Mouse (Mus musculus): ENCODE data around the gene Adamts18. TPM values are rescaled to one million over a fixed set of nuclear protein-coding genes. Genes with fewer than 3 reads are reported as not detected.

Gene Adamts18
- polyA plus RNA-seq, 1 experiment from 2014 or later: 3.6 TPM

DNA sequence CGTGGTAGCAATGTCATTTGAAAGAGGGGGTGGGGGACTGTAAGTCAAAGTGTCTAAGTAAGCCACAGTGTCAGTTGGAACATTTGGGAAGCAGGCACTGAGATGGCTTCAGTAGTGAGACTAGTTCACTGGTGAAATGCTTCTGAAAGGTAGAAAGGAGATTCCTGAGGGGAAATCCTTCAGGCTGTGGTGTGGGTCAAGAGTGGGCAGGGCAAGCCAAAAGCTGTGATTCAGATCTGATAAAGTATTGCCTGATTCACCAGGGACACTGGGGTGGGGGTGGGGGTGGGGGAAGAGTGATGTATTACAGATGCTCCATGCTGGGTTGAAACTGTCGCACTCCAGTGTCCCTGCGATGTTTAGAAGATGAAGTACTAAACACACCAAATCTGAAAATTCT, 173.9 kb downstream of the Adamts18 start:
- Histone ChIP-seq H3K36me3 (ENCODE audit: control insufficient read depth, insufficient read depth, low read length) (no peaks in the 10 kb centered on the region), H3K27ac (replicated peaks; ENCODE audit: low read depth, low read length) (no peak overlapping the region), H3K4me1 (ENCODE audit: control insufficient read depth, insufficient read depth, low read length) (no peaks in the 10 kb centered on the region), H3K9ac (ENCODE audit: low read length) (no peak overlapping the region), H3K9me3 (ENCODE audit: control insufficient read depth, low read length) (no peaks in the 10 kb centered on the region), H3K4me3 (ENCODE audit: low read depth, low read length) (no peak overlapping the region), H3K4me2 (ENCODE audit: low read depth, severe bottlenecking) (no peak overlapping the region), H3K27me3 (ENCODE audit: control insufficient read depth, insufficient read depth, low read length) (no peaks in the 10 kb centered on the region)
- no peak for ATAC-seq (ENCODE audit: insufficient number of reproducible peaks, low FRiP score, low TSS enrichment, low read depth)
- 83% methylated on average over 3 of the region's 3 CpGs for WGBS
- DNase-seq (ENCODE audit: low spot score): no peak

- H3K9me3 ChIP-seq (ENCODE audit: control insufficient read depth, low read length): no peaks in the 10 kb centered on the region
- no peaks in the 10 kb centered on the region for H3K36me3 ChIP-seq (ENCODE audit: control insufficient read depth, insufficient read depth, low read length)
- H3K27ac ChIP-seq (replicated peaks; ENCODE audit: low read depth, low read length): no peak overlapping the region
- no peaks in the 10 kb centered on the region for H3K27me3 ChIP-seq (ENCODE audit: control insufficient read depth, insufficient read depth, low read length)
- no peaks in the 10 kb centered on the region for H3K4me1 ChIP-seq (ENCODE audit: control insufficient read depth, insufficient read depth, low read length)
- H3K4me3 ChIP-seq (ENCODE audit: low read depth, low read length): no peak overlapping the region
- H3K4me2 ChIP-seq (ENCODE audit: low read depth, severe bottlenecking): no peak overlapping the region
- no peak for DNase-seq (ENCODE audit: low spot score)
- H3K9ac ChIP-seq (ENCODE audit: low read length): no peak overlapping the region
- ATAC-seq (ENCODE audit: insufficient number of reproducible peaks, low FRiP score, low TSS enrichment, low read depth): no peak
- 57% methylated on average over 3 of the region's 3 CpGs for WGBS
These were observed 175.2 kb downstream of the Adamts18 start for GRCm38 (mm10) chr8:113673300-113673699.

- Histone ChIP-seq H3K4me3 (ENCODE audit: low read depth, low read length) (no peak overlapping the region), H3K9me3 (ENCODE audit: control insufficient read depth, low read length) (no peaks in the 10 kb centered on the region), H3K4me2 (ENCODE audit: low read depth, severe bottlenecking) (no peak overlapping the region), H3K27me3 (ENCODE audit: control insufficient read depth, insufficient read depth, low read length) (no peaks in the 10 kb centered on the region), H3K36me3 (ENCODE audit: control insufficient read depth, insufficient read depth, low read length) (no peaks in the 10 kb centered on the region), H3K9ac (ENCODE audit: low read length) (no peak overlapping the region), H3K4me1 (ENCODE audit: control insufficient read depth, insufficient read depth, low read length) (no peaks in the 10 kb centered on the region), H3K27ac (replicated peaks; ENCODE audit: low read depth, low read length) (no peak overlapping the region)
- no peak for DNase-seq (ENCODE audit: low spot score)
- WGBS: 49% methylated on average over 11 of the region's 11 CpGs
- ATAC-seq (ENCODE audit: insufficient number of reproducible peaks, low FRiP score, low TSS enrichment, low read depth): no peak
These were observed 175.8 kb downstream of the Adamts18 start for GRCm38 (mm10) chr8:113672599-113673255.

DNA sequence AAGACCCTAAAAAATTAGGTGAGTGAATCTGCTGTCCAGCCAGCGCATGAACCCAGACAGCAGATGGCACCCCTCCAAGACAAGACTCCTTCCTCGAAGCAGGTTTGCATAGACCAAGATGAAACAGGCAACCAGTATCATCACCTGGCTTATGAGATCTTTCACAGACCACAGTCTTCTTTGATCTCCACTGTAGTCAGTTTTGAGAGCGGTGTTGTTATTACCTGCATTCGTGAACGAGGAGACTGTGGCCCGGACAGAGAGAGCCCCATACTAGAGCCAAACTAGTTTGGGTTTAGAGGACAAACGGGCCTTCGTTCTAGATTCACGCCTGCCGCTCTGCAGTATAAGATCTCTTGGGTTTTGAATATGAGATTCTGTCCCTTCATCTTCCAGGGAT, 178.6 kb downstream of the Adamts18 start:
- H3K27me3 ChIP-seq (ENCODE audit: control insufficient read depth, insufficient read depth, low read length): no peaks in the 10 kb centered on the region
- DNase-seq (ENCODE audit: low spot score) (no peak), ATAC-seq (ENCODE audit: insufficient number of reproducible peaks, low FRiP score, low TSS enrichment, low read depth) (no peak)
- no peak overlapping the region for H3K4me2 ChIP-seq (ENCODE audit: low read depth, severe bottlenecking)
- no peaks in the 10 kb centered on the region for H3K36me3 ChIP-seq (ENCODE audit: control insufficient read depth, insufficient read depth, low read length)
- H3K27ac ChIP-seq (replicated peaks; ENCODE audit: low read depth, low read length): no peak overlapping the region
- H3K4me3 ChIP-seq (ENCODE audit: low read depth, low read length): no peak overlapping the region
- H3K4me1 ChIP-seq (ENCODE audit: control insufficient read depth, insufficient read depth, low read length): peaks cover 2% of the 10 kb centered on the region; the same call in 1 of the 2 replicates
- no peak overlapping the region for H3K9ac ChIP-seq (ENCODE audit: low read length)
- no peaks in the 10 kb centered on the region for H3K9me3 ChIP-seq (ENCODE audit: control insufficient read depth, low read length)
- WGBS: 66% methylated on average over 10 of the region's 10 CpGs

DNA sequence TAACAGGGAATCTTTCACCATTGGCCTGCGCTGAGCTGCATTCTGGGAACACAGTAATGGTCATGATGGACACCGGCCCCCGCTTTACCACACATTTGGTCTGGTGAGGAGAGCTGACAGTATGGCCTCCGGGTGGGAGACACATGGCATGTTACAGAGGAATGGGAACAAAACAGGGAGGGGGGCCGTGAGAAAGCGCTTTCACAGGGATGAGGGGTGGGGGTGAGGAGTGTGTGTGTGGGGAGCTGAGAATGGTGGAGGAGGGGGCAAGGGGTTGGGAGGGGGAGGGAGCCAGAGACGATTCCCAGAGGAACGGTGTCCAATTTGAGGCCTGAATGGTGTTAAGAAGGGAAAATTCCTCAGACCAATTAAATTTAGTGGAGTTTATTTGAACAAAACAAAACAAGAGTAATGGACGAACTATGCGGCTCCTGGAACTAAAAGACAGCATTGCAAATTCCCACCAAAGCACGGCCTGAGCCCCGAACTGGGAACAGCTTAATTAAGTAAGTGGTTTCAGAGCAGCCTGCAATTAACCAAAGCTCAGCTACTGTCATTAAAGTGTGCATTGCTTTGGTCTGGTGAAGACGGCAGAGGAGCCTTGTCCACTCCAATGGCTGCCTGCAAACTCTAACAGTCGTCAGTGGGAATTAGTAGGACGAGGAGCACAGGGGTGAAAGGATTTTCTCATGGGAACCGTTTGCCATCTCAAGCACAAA, 181.7 kb downstream of the Adamts18 start:
- H3K4me2 ChIP-seq (ENCODE audit: low read depth, severe bottlenecking): no peak overlapping the region
- ATAC-seq (ENCODE audit: insufficient number of reproducible peaks, low FRiP score, low TSS enrichment, low read depth) (no peak), DNase-seq (ENCODE audit: low spot score) (no peak)
- H3K9me3 ChIP-seq (ENCODE audit: control insufficient read depth, low read length): no peaks in the 10 kb centered on the region
- no peak overlapping the region for H3K4me3 ChIP-seq (ENCODE audit: low read depth, low read length)
- no peaks in the 10 kb centered on the region for H3K36me3 ChIP-seq (ENCODE audit: control insufficient read depth, insufficient read depth, low read length)
- peaks cover 2% of the 10 kb centered on the region; the same call in 1 of the 2 replicates for H3K4me1 ChIP-seq (ENCODE audit: control insufficient read depth, insufficient read depth, low read length)
- no peak overlapping the region for H3K9ac ChIP-seq (ENCODE audit: low read length)
- no peaks in the 10 kb centered on the region for H3K27me3 ChIP-seq (ENCODE audit: control insufficient read depth, insufficient read depth, low read length)
- WGBS: 39% methylated on average over 16 of the region's 16 CpGs
- no peak overlapping the region for H3K27ac ChIP-seq (replicated peaks; ENCODE audit: low read depth, low read length)

DNA sequence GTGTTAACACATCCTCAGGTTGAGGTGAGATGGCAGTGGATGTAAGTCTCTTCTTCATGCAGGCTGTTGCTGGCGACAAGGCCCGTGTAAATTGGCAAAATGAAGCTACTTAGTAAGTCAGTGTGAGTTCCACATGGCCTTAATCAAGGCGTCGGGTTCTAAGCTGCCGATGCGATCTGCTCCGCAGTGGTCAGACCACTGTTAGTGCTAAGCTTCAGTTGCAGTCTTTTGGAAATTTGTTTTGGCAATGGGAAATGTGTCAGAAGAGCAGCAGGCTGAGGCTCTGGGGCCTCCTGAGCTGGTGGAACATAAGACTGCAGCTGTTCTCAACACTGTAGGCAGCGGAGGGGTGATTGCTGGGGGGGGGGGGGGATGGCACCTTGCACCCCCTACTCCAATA, 182.6 kb downstream of the Adamts18 start:
- no peaks in the 10 kb centered on the region for H3K9me3 ChIP-seq (ENCODE audit: control insufficient read depth, low read length)
- no peaks in the 10 kb centered on the region for H3K27me3 ChIP-seq (ENCODE audit: control insufficient read depth, insufficient read depth, low read length)
- no peak overlapping the region for H3K9ac ChIP-seq (ENCODE audit: low read length)
- H3K4me2 ChIP-seq (ENCODE audit: low read depth, severe bottlenecking): no peak overlapping the region
- no peaks in the 10 kb centered on the region for H3K36me3 ChIP-seq (ENCODE audit: control insufficient read depth, insufficient read depth, low read length)
- DNase-seq (ENCODE audit: low spot score) (no peak), ATAC-seq (ENCODE audit: insufficient number of reproducible peaks, low FRiP score, low TSS enrichment, low read depth) (no peak)
- WGBS: 38% methylated on average over 8 of the region's 8 CpGs
- no peak overlapping the region for H3K27ac ChIP-seq (replicated peaks; ENCODE audit: low read depth, low read length)
- no peak overlapping the region for H3K4me3 ChIP-seq (ENCODE audit: low read depth, low read length)
- H3K4me1 ChIP-seq (ENCODE audit: control insufficient read depth, insufficient read depth, low read length): peaks cover 2% of the 10 kb centered on the region; the same call in 1 of the 2 replicates

GRCm38 (mm10) chr8:113665036-113665435, 183.5 kb downstream of the Adamts18 start:
- Histone ChIP-seq H3K36me3 (ENCODE audit: control insufficient read depth, insufficient read depth, low read length) (no peaks in the 10 kb centered on the region), H3K4me1 (ENCODE audit: control insufficient read depth, insufficient read depth, low read length) (peaks cover 2% of the 10 kb centered on the region; the same call in 1 of the 2 replicates), H3K4me2 (ENCODE audit: low read depth, severe bottlenecking) (no peak overlapping the region), H3K9me3 (ENCODE audit: control insufficient read depth, low read length) (no peaks in the 10 kb centered on the region), H3K27me3 (ENCODE audit: control insufficient read depth, insufficient read depth, low read length) (no peaks in the 10 kb centered on the region), H3K9ac (ENCODE audit: low read length) (no peak overlapping the region), H3K4me3 (ENCODE audit: low read depth, low read length) (no peak overlapping the region), H3K27ac (replicated peaks; ENCODE audit: low read depth, low read length) (no peak overlapping the region)
- DNase-seq (ENCODE audit: low spot score): no peak
- 61% methylated on average over 4 of the region's 4 CpGs for WGBS
- no peak for ATAC-seq (ENCODE audit: insufficient number of reproducible peaks, low FRiP score, low TSS enrichment, low read depth)

GRCm38 (mm10) chr8:113664544-113664943, 184.0 kb downstream of the Adamts18 start:
- no peak overlapping the region for H3K27ac ChIP-seq (replicated peaks; ENCODE audit: low read depth, low read length)
- no peaks in the 10 kb centered on the region for H3K36me3 ChIP-seq (ENCODE audit: control insufficient read depth, insufficient read depth, low read length)
- no peaks in the 10 kb centered on the region for H3K27me3 ChIP-seq (ENCODE audit: control insufficient read depth, insufficient read depth, low read length)
- peak; percentile 72 for ATAC-seq (ENCODE audit: insufficient number of reproducible peaks, low FRiP score, low TSS enrichment, low read depth)
- H3K4me1 ChIP-seq (ENCODE audit: control insufficient read depth, insufficient read depth, low read length): peaks cover 2% of the 10 kb centered on the region; the same call in 1 of the 2 replicates
- no peak overlapping the region for H3K4me3 ChIP-seq (ENCODE audit: low read depth, low read length)
- H3K9me3 ChIP-seq (ENCODE audit: control insufficient read depth, low read length): no peaks in the 10 kb centered on the region
- no peak overlapping the region for H3K4me2 ChIP-seq (ENCODE audit: low read depth, severe bottlenecking)
- DNase-seq (ENCODE audit: low spot score): peak; percentile 89
- WGBS: 7% methylated on average over 2 of the region's 2 CpGs
- no peak overlapping the region for H3K9ac ChIP-seq (ENCODE audit: low read length)
